Mouse (Mus musculus) spleen, adult 2 months (tissue): ENCODE data around the gene C1qtnf2. TPM values are rescaled to one million over a fixed set of nuclear protein-coding genes. Genes with fewer than 3 reads are reported as not detected.

Experiments used
- DNase-seq, 2 experiments: peaks; one replicate each; pipeline versions ENCODE4 v3.0.0 to v3.0.0-alpha.2; 2012 to 2021; ENCODE audit warnings: low spot score in 2 of 2, low read depth in 1 of 2
- H3K27ac ChIP-seq: fragments of 200-500 bp; 2 replicates; pipeline ENCODE4 v1.5.1; 2012; ENCODE audit warnings: low read length, inconsistent platforms; ENCODE audit not compliant: insufficient read depth
- H3K27me3 ChIP-seq: fragments of 200-500 bp; 2 replicates; pipeline ENCODE4 v1.6.1; 2012; ENCODE audit warnings: mild to moderate bottlenecking, moderate library complexity, low read length, inconsistent platforms; ENCODE audit not compliant: control insufficient read depth, insufficient read depth
- H3K36me3 ChIP-seq: fragments of 200-500 bp; 2 replicates; pipeline ENCODE4 v1.6.1; 2012; ENCODE audit warnings: mild to moderate bottlenecking, low read length, inconsistent platforms; ENCODE audit not compliant: control insufficient read depth, insufficient read depth
- H3K4me1 ChIP-seq: fragments of 200-500 bp; 2 replicates; pipeline ENCODE4 v1.6.1; 2011; ENCODE audit warnings: inconsistent platforms; ENCODE audit not compliant: control insufficient read depth, insufficient read depth, insufficient read length
- H3K4me3 ChIP-seq: fragments of 200-500 bp; 2 replicates; pipeline ENCODE4 v1.5.1; 2011; ENCODE audit warnings: mild to moderate bottlenecking, inconsistent platforms; ENCODE audit not compliant: insufficient read depth, insufficient read length; ENCODE audit errors: extremely low read depth
- CTCF ChIP-seq: fragments of 200-500 bp; IDR thresholded peaks from 2 replicates; pipeline ENCODE4 v1.5.1; 2011; ENCODE audit warnings: mild to moderate bottlenecking, inconsistent platforms; ENCODE audit not compliant: insufficient read depth, insufficient read length, insufficient replicate concordance; ENCODE audit errors: extremely low read depth
- POLR2A ChIP-seq: fragments of 200-500 bp; IDR thresholded peaks from 2 replicates; pipeline ENCODE4 v1.6.1; 2011; ENCODE audit warnings: low read depth, low read length, inconsistent platforms
- WGBS: fragments of 180-500 bp; shearing (Covaris S2); methylation state at CpG from one replicate; pipeline ENCODE4 v1.1.7; 2018; 5-methylcytosine and 5-hydroxymethylcytosine counted together
- polyA plus RNA-seq: library from polyadenylated mRNA; depleted of rRNA; stranded (reverse); fragments of >200 nt; gene quantifications from 2 replicates; pipeline ENCODE4 v1.2.3, GENCODE M21; 2012

C1qtnf2 gene
- polyA plus RNA-seq, 1 experiment, result 1.6 TPM

GRCm38 (mm10) chr11:43483122-43483792 is 9.2 kb downstream of the C1qtnf2 start:
- TF ChIP-seq CTCF (no peak), POLR2A (no peak)
- no peak for DNase-seq
- Histone ChIP-seq H3K27ac (no peak overlapping the region), H3K36me3 (no peaks in the 10 kb centered on the region), H3K4me3 (no peak overlapping the region), H3K27me3 (no peaks in the 10 kb centered on the region), H3K4me1 (no peaks in the 10 kb centered on the region)
- 55% methylated on average over 6 of the region's 6 CpGs for WGBS

- H3K36me3 ChIP-seq, result no peaks in the 10 kb centered on the region
- DNase-seq, result no peak
- H3K27ac ChIP-seq, result no peak overlapping the region
- H3K27me3 ChIP-seq, result no peaks in the 10 kb centered on the region
- no peaks in the 10 kb centered on the region for H3K4me1 ChIP-seq
- 80% methylated on average over 4 of the region's 4 CpGs for WGBS
- TF ChIP-seq CTCF, result no peak
- H3K4me3 ChIP-seq, result no peak overlapping the region
Measured at GRCm38 (mm10) chr11:43484057-43484456, 10.0 kb downstream of the C1qtnf2 start.

DNA sequence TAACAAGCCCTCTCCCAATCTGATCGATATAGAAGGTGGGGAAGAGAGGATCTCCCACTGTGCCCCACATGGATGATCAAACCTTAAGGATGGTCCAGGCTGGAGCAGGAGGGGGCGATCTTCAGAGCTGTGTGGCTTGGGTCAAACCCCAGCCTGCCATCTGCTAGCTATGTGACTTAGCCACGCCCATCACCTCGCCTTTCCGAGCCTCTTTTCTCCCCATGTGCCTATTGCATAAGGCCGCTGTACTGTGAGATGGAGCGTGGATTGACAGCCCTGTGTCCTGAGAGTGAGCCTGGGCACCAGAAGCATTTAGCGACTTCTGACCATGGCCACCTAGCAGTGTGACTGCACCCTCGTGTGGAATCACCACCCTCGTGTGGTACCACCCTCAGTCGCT is 10.6 kb downstream of the C1qtnf2 start:
- Histone ChIP-seq H3K4me1 (no peaks in the 10 kb centered on the region), H3K4me3 (no peak overlapping the region)
- WGBS, result 68% methylated on average over 11 of the region's 11 CpGs

GRCm38 (mm10) chr11:43485855-43486254 is 11.8 kb downstream of the C1qtnf2 start:
- no peak for TF ChIP-seq POLR2A
- Histone ChIP-seq H3K4me1 (no peaks in the 10 kb centered on the region), H3K27ac (no peak overlapping the region), H3K4me3 (no peak overlapping the region), H3K36me3 (no peaks in the 10 kb centered on the region), H3K27me3 (no peaks in the 10 kb centered on the region)
- DNase-seq, result no peak
- WGBS, result 90% methylated on average over 9 of the region's 9 CpGs

More for the DNA sequence above, 10.6 kb downstream of the C1qtnf2 start:
- Histone ChIP-seq H3K27me3 (no peaks in the 10 kb centered on the region), H3K27ac (no peak overlapping the region), H3K36me3 (no peaks in the 10 kb centered on the region)
- TF ChIP-seq CTCF (no peak), POLR2A (no peak)
- DNase-seq, result no peak

- H3K4me1 ChIP-seq, result no peaks in the 10 kb centered on the region
- H3K27me3 ChIP-seq, result no peaks in the 10 kb centered on the region
- H3K4me3 ChIP-seq, result no peak overlapping the region
- WGBS, result 39% methylated on average over 7 of the region's 7 CpGs
- H3K27ac ChIP-seq, result no peak overlapping the region
- DNase-seq, result peak; percentile 21 to 55
- H3K36me3 ChIP-seq, result no peaks in the 10 kb centered on the region
- TF ChIP-seq CTCF, result peak; percentile 83; the same call in 1 of the 2 replicates
- TF ChIP-seq POLR2A, result no peak
Measured at GRCm38 (mm10) chr11:43492663-43493062, 18.6 kb downstream of the C1qtnf2 start.

GRCm38 (mm10) chr11:43493815-43494409 is 19.8 kb downstream of the C1qtnf2 start:
- TF ChIP-seq CTCF, result peak; percentile 77; the same call in 1 of the 2 replicates
- no peak for TF ChIP-seq POLR2A
- Histone ChIP-seq H3K4me1 (no peaks in the 10 kb centered on the region), H3K4me3 (no peak overlapping the region), H3K36me3 (no peaks in the 10 kb centered on the region), H3K27me3 (no peaks in the 10 kb centered on the region), H3K27ac (no peak overlapping the region)
- 35% methylated on average over 6 of the region's 6 CpGs for WGBS
- DNase-seq, result peak; percentile 29 to 40

DNA sequence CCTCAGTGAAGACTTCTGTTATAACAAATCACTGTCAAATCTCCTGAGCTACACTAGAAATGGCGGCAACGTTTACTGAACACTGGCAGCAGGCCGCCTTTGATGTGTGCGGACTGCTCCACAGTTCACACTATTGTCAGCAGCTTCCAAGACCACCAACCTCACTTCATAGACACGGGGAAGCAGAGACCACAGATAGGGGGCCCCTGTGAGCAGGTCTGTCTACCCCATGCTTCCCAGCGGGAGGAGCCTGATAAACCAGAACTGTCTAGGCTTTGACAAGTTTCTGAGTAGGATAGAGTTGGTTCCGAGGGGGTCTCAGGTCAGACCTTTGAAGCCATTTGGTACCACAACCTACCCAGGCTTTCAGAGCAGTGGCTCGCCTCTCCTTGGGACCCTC is 21.0 kb downstream of the C1qtnf2 start:
- no peak overlapping the region for H3K27ac ChIP-seq
- H3K36me3 ChIP-seq, result no peaks in the 10 kb centered on the region
- no peak for DNase-seq
- no peaks in the 10 kb centered on the region for H3K27me3 ChIP-seq
- H3K4me3 ChIP-seq, result no peak overlapping the region
- 80% methylated on average over 8 of the region's 8 CpGs for whole genome bisulfite sequencing
- no peaks in the 10 kb centered on the region for H3K4me1 ChIP-seq
- TF ChIP-seq POLR2A (no peak), CTCF (no peak)
